Mouse (Mus musculus) liver, adult 2 months (tissue): Measurements from ENCODE around the gene Cenpa.

ENCODE experiments used
- CTCF ChIP-seq: fragments of 200-500 bp; IDR thresholded peaks from 2 replicates; pipeline ENCODE4 v1.5.1; 2011; ENCODE audit warnings: low read depth, low read length, control low read depth
- POLR2A ChIP-seq: fragments of 200-500 bp; IDR thresholded peaks from 2 replicates; pipeline ENCODE4 v1.6.1; 2011; ENCODE audit warnings: low read length, control low read depth; ENCODE audit not compliant: insufficient read depth; ENCODE audit errors: extremely low read depth

- no peak for TF ChIP-seq CTCF
- TF ChIP-seq POLR2A: no peak
Observed at GRCm38 (mm10) chr5:30655526-30656195, 10.9 kb upstream of the Cenpa start.
